Comparison of ENCODE assay signal across 8 mouse cellular contexts in the genomic region with DNA sequence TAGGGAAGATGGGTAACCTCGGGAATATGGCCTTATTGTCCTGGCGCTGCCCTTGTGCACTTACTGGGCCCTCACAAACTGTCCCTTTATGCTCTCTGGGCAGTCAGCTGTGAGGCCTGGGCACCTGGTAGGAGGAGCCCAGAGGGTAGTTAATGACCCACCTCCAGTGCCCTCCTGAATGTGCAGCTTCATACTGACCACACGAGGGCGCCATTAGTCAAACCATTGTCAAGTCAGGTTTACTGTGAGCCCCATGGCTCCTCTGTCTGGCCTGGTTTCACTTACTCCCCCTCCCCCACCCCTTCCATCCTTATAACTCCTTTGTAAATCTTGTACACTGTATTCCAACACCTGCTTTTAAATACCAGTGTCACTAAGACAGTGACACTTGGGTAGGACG. TPM values are rescaled to one million over a fixed set of nuclear protein-coding genes. Genes with fewer than 3 reads are reported as not detected.
DNase-seq lines count a peak whose midpoint lies in the region; ATAC-seq and TF ChIP-seq lines count a peak whose summit lies in the region.

No protein-coding gene starts in this region.

- 0 out of 2 replicates have a peak, but pooled peaks cover 3% of the 10 kb centered on the region for H3K4me1 ChIP-seq in embryonic facial prominence, embryonic 10.5 days
- H3K4me1 ChIP-seq in heart, postnatal 0 days (ENCODE audit: control insufficient read depth, insufficient read depth) = no peaks in the 10 kb centered on the region
- H3K4me1 ChIP-seq in testis, adult 2 months (ENCODE audit: control insufficient read depth, insufficient read depth, low read length) = peaks cover 6% of the 10 kb centered on the region

- H3K4me3 ChIP-seq in embryonic facial prominence, embryonic 10.5 days = no peak overlapping the region
- H3K4me3 ChIP-seq in heart, postnatal 0 days (ENCODE audit: low read depth, low read length) = no peak overlapping the region
- H3K4me3 ChIP-seq in testis, adult 2 months (ENCODE audit: control insufficient read depth, low read depth, low read length) = no peak overlapping the region

- H3K9me3 ChIP-seq in embryonic facial prominence, embryonic 10.5 days = peaks cover 2% of the 10 kb centered on the region; the same call in 1 of the 2 replicates
- peaks cover 6% of the 10 kb centered on the region; the same call in 1 of the 2 replicates for H3K9me3 ChIP-seq in heart, postnatal 0 days (replicated peaks; ENCODE audit: control insufficient read depth, low read length)

- peak overlapping the region; percentile 65 for H3K27ac ChIP-seq in embryonic facial prominence, embryonic 10.5 days (replicated peaks)
- H3K27ac ChIP-seq in heart, postnatal 0 days (ENCODE audit: low read depth) = no peak overlapping the region
- H3K27ac ChIP-seq in testis, adult 2 months (ENCODE audit: control insufficient read depth, insufficient read depth, low read depth, low read length) = no peak overlapping the region

- H3K36me3 ChIP-seq in embryonic facial prominence, embryonic 10.5 days (replicated peaks) = peaks cover 44% of the 10 kb centered on the region
- no peaks in the 10 kb centered on the region for H3K36me3 ChIP-seq in heart, postnatal 0 days (replicated peaks; ENCODE audit: control insufficient read depth, insufficient read depth, low read length)
- H3K36me3 ChIP-seq in testis, adult 2 months (ENCODE audit: control insufficient read depth, insufficient read depth, low read length) = no peaks in the 10 kb centered on the region

- TF ChIP-seq EP300 in heart, postnatal 0 days (IDR thresholded peaks at IDR 0.05; ENCODE audit: low read depth) = no peak

- peak; percentile 79 for TF ChIP-seq CTCF in heart, postnatal 0 days (IDR thresholded peaks at IDR 0.05; ENCODE audit: low read depth)
- peak; percentile 79; the same call in 1 of the 2 replicates for TF ChIP-seq CTCF in testis, adult 2 months (IDR thresholded peaks at IDR 0.05; ENCODE audit: control insufficient read depth, insufficient read depth, insufficient replicate concordance, low read depth, low read length)

- peak; percentile 90 for ATAC-seq in heart, postnatal 0 days (ENCODE audit: insufficient read depth, low read depth)

- no peaks in the 10 kb centered on the region for H3K27me3 ChIP-seq in embryonic facial prominence, embryonic 10.5 days (replicated peaks; ENCODE audit: low read depth, poor library complexity, severe bottlenecking)
- H3K27me3 ChIP-seq in heart, postnatal 0 days (ENCODE audit: control insufficient read depth, insufficient read depth, low read length) = 0 out of 2 replicates have a peak, but pooled peaks cover 2% of the 10 kb centered on the region
- H3K27me3 ChIP-seq in testis, adult 2 months (ENCODE audit: control insufficient read depth, insufficient read depth, low read length) = no peaks in the 10 kb centered on the region

- H3K4me2 ChIP-seq in heart, postnatal 0 days (ENCODE audit: low read depth, low read length) = no peak overlapping the region

- TF ChIP-seq POLR2A in testis, adult 2 months (IDR thresholded peaks at IDR 0.05; ENCODE audit: control insufficient read depth, low read depth, low read length) = no peak

- H3K9ac ChIP-seq in heart, postnatal 0 days (replicated peaks; ENCODE audit: low read depth, low read length) = no peak overlapping the region

- WGBS in embryonic facial prominence, embryonic 10.5 days = 26% methylated on average over 5 of the region's 5 CpGs
- WGBS in heart, postnatal 0 days = 23% methylated on average over 5 of the region's 5 CpGs

- DNase-seq in layer of hippocampus, postnatal 10 days (ENCODE audit: low spot score in 2 of 2) = peak; percentile 50 to 63
- DNase-seq in layer of hippocampus, adult 9-11 months = no peak
- DNase-seq in adrenal gland, postnatal 10 days = peak; percentile 63
- peak; percentile 79 for DNase-seq in embryonic facial prominence, embryonic 10.5 days (ENCODE audit: low spot score)
- DNase-seq in heart, postnatal 0 days (ENCODE audit: low spot score) = peak; percentile 76
- DNase-seq in kidney, postnatal 36 days = peak; percentile 76 to 81
- peak; percentile 89 for DNase-seq in mesoderm, embryonic 11.5 days (ENCODE audit: low read depth, low spot score)

RNA-seq across cellular contexts. Expression of a gene that starts 47.1 kb away (rescaled TPM):
- total RNA-seq in layer of hippocampus, postnatal 10 days (2021) = under 1 TPM in 1 of 2 experiments, not detected in 1; 0.32 TPM
- 10 to 100 TPM in 1 of 2 experiments, 1 to 10 TPM in 1; 9.2 to 20.2 TPM for total RNA-seq in adrenal gland, postnatal 10 days (2021)
- polyA plus RNA-seq in embryonic facial prominence, embryonic 10.5 days (2016; fragmentation: Nextera tagmentation; extraction: Ambion mirVana) = 0.13 and 0.15 TPM in 2 replicates
- total RNA-seq in heart, postnatal 0 days (2014; rRNA removed; ENCODE audit: low replicate concordance) = not detected in 2 replicates
- not detected in 2 replicates for polyA plus RNA-seq in heart, postnatal 0 days (2015; fragmentation: Nextera tagmentation; extraction: Ambion mirVana)
- polyA plus RNA-seq in testis, adult 2 months (2012; rRNA removed) = 1.9 and 2.0 TPM in 2 replicates

RNA-seq across cellular contexts. Expression of a gene that starts 58.4 kb away (rescaled TPM):
- not detected for total RNA-seq in layer of hippocampus, postnatal 10 days (2021)
- 100 to 1,000 TPM in 1 of 2 experiments, 10 to 100 TPM in 1; 51.8 to 118 TPM for total RNA-seq in adrenal gland, postnatal 10 days (2021)
- polyA plus RNA-seq in embryonic facial prominence, embryonic 10.5 days (2016; fragmentation: Nextera tagmentation; extraction: Ambion mirVana) = 0.91 and 0.97 TPM in 2 replicates
- 0.19 TPM in 1 of 2 replicates, not detected in the other for total RNA-seq in heart, postnatal 0 days (2014; rRNA removed; ENCODE audit: low replicate concordance)
- 0.22 and 0.37 TPM in 2 replicates for polyA plus RNA-seq in heart, postnatal 0 days (2015; fragmentation: Nextera tagmentation; extraction: Ambion mirVana)
- polyA plus RNA-seq in testis, adult 2 months (2012; rRNA removed) = 0.86 and 1.0 TPM in 2 replicates

Comparison
In these comparisons a context has a peak if more than half of its experiments do, and no peak if none do; other contexts are left out.
1. RNA of a gene that starts 47.1 kb away (total RNA-seq): 9.2 to 20.2 TPM in adrenal gland, postnatal 10 days; 0.32 TPM in layer of hippocampus, postnatal 10 days and not detected in heart, postnatal 0 days; every median in the first group is over 4 times any median in the second.
2. RNA of a gene that starts 58.4 kb away (total RNA-seq): 51.8 to 118 TPM in adrenal gland, postnatal 10 days; 0.19 TPM in heart, postnatal 0 days and not detected in layer of hippocampus, postnatal 10 days; every median in the first group is over 10 times any median in the second.